Mouse (Mus musculus): ENCODE measurements around the gene 1110002E22Rik. TPM values are rescaled to one million over a fixed set of nuclear protein-coding genes. Genes with fewer than 3 reads are reported as not detected.

1110002E22Rik gene
- polyA plus RNA-seq, 1 experiment from 2014 or later, result 0.23 TPM

GRCm38 (mm10) chr3:138118392-138118791 lies 53.5 kb downstream of the 1110002E22Rik start:
- no peak overlapping the region for H3K4me3 ChIP-seq (replicated peaks)
- H3K36me3 ChIP-seq, result no peaks in the 10 kb centered on the region
- no peak for ATAC-seq (ENCODE audit: low FRiP score)
- no peaks in the 10 kb centered on the region for H3K27me3 ChIP-seq (replicated peaks)
- no peak overlapping the region for H3K4me2 ChIP-seq
- H3K27ac ChIP-seq (replicated peaks), result no peak overlapping the region
- no peaks in the 10 kb centered on the region for H3K9me3 ChIP-seq (replicated peaks)
- no peaks in the 10 kb centered on the region for H3K4me1 ChIP-seq
- 79% methylated on average over 6 of the region's 6 CpGs for WGBS
- H3K9ac ChIP-seq (replicated peaks), result no peak overlapping the region

DNA sequence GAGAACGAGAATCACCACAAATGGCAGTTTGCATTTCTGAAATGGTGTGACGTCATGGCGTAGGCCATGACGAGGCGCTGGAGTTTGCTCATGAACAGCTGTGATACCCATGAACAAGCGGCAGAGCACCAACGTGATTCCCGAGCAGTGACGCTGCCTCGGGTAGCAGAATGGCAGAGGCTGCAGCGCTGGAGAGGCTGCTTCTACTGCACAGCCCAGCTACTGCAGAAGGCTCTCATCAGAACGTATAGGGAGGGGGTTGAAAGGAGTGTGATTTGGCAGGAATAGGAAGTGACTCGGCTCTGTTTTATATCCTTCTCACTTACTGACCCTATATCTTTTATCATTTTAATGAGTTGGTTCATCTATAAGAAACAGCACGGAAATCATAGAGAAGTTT lies 54.0 kb downstream of the 1110002E22Rik start:
- Histone ChIP-seq H3K9me3 (replicated peaks) (no peaks in the 10 kb centered on the region), H3K27ac (replicated peaks) (no peak overlapping the region), H3K4me2 (no peak overlapping the region), H3K9ac (replicated peaks) (no peak overlapping the region), H3K4me3 (replicated peaks) (no peak overlapping the region), H3K27me3 (replicated peaks) (no peaks in the 10 kb centered on the region), H3K4me1 (no peaks in the 10 kb centered on the region), H3K36me3 (no peaks in the 10 kb centered on the region)
- ATAC-seq (ENCODE audit: low FRiP score), result no peak
- 76% methylated on average over 14 of the region's 14 CpGs for WGBS

GRCm38 (mm10) chr3:138119444-138120105 lies 54.7 kb downstream of the 1110002E22Rik start:
- Histone ChIP-seq H3K36me3 (no peaks in the 10 kb centered on the region), H3K27me3 (replicated peaks) (no peaks in the 10 kb centered on the region), H3K4me2 (no peak overlapping the region), H3K9me3 (replicated peaks) (no peaks in the 10 kb centered on the region), H3K27ac (replicated peaks) (no peak overlapping the region), H3K9ac (replicated peaks) (no peak overlapping the region), H3K4me3 (replicated peaks) (no peak overlapping the region), H3K4me1 (no peaks in the 10 kb centered on the region)
- 91% methylated on average over 16 of the region's 16 CpGs for WGBS
- no peak for ATAC-seq (ENCODE audit: low FRiP score)

DNA sequence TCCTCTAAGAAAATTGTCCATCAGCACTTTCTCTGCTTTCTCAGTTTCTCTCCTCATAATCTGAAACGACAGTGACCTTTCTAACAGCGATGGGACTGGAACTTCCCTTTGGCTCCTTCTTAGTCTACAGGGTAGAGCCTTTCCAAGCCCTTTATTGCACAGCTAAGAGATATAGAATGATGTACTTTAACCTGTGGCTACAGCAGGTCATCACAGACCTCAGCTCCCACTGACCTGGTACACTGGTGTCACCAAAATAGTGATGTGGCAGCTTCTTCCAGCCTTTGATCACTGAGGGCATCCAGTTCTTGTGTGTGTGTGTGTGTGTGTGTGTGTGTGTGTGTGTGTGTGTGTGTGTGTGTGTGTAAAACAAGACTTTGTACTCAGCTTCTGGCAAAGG lies 56.6 kb downstream of the 1110002E22Rik start:
- WGBS, result 90% methylated on average over 2 of the region's 2 CpGs
- Histone ChIP-seq H3K9me3 (replicated peaks) (no peaks in the 10 kb centered on the region), H3K9ac (replicated peaks) (no peak overlapping the region), H3K27me3 (replicated peaks) (no peaks in the 10 kb centered on the region), H3K4me3 (replicated peaks) (no peak overlapping the region), H3K4me2 (no peak overlapping the region), H3K27ac (replicated peaks) (no peak overlapping the region), H3K4me1 (no peaks in the 10 kb centered on the region), H3K36me3 (no peaks in the 10 kb centered on the region)
- ATAC-seq (ENCODE audit: low FRiP score), result no peak

DNA sequence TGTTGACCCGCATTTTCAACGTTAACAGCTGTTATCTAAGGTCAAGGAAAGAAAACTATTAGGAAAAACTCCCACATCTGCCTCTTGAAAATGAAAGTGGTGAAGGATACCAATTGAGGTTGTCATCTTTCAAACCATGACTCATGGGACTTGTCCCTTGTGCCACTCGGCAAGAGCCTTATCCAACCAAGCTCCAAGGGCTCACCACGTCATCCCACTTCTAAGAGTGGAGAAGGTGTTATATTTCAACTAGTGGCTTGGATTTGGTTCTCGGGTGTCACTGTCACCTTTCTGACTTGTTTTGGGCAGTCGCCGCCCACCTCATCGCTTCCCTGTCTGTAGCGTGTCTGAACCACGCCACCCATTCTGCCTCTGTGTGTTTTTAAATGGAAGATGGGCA lies 59.0 kb downstream of the 1110002E22Rik start:
- Histone ChIP-seq H3K4me1 (no peaks in the 10 kb centered on the region), H3K36me3 (no peaks in the 10 kb centered on the region), H3K4me3 (replicated peaks) (no peak overlapping the region), H3K27me3 (replicated peaks) (no peaks in the 10 kb centered on the region), H3K9ac (replicated peaks) (no peak overlapping the region), H3K4me2 (no peak overlapping the region), H3K27ac (replicated peaks) (no peak overlapping the region), H3K9me3 (replicated peaks) (no peaks in the 10 kb centered on the region)
- WGBS, result 92% methylated on average over 10 of the region's 10 CpGs
- no peak for ATAC-seq (ENCODE audit: low FRiP score)

DNA sequence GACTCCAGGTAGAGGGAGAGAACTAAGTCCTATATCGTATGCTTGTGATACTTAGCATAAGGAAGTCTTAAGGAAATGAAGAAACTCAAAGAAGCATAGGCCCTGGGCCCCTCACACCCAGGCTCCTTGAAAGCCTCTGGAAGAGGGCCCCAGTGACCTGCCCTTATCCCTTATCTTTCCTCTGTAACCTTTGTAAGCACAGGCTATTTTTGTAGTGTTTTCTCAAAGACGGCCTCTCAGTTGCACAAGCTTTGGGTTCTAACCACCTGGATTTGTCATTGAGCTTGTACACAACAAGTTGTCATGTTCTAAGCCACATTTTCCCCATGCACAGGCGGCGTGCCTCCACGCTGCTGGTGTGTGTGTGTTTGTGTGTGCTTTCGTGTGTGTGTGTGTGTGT lies 64.3 kb downstream of the 1110002E22Rik start:
- Histone ChIP-seq H3K4me2 (no peak overlapping the region), H3K9me3 (replicated peaks) (no peaks in the 10 kb centered on the region), H3K4me3 (replicated peaks) (no peak overlapping the region), H3K27ac (replicated peaks) (no peak overlapping the region), H3K9ac (replicated peaks) (no peak overlapping the region), H3K4me1 (no peaks in the 10 kb centered on the region), H3K27me3 (replicated peaks) (no peaks in the 10 kb centered on the region), H3K36me3 (no peaks in the 10 kb centered on the region)
- ATAC-seq (ENCODE audit: low FRiP score), result no peak
- WGBS, result 97% methylated on average over 6 of the region's 6 CpGs

GRCm38 (mm10) chr3:138130692-138131091 lies 65.8 kb downstream of the 1110002E22Rik start:
- Histone ChIP-seq H3K4me3 (replicated peaks) (no peak overlapping the region), H3K36me3 (no peaks in the 10 kb centered on the region), H3K9me3 (replicated peaks) (no peaks in the 10 kb centered on the region), H3K4me1 (no peaks in the 10 kb centered on the region), H3K4me2 (no peak overlapping the region), H3K27me3 (replicated peaks) (no peaks in the 10 kb centered on the region), H3K9ac (replicated peaks) (no peak overlapping the region), H3K27ac (replicated peaks) (no peak overlapping the region)
- 31% methylated on average over 1 of the region's 1 CpGs for WGBS
- no peak for ATAC-seq (ENCODE audit: low FRiP score)

Other genes starting within 250 kb of the 1110002E22Rik start
- gene H2afz, start 200.6 kb upstream of the 1110002E22Rik start, polyA plus RNA-seq (2015; fragmentation: Nextera tagmentation; extraction: Ambion mirVana), result 714 and 880 TPM in 2 replicates
- gene Dnajb14, start 197.4 kb upstream of the 1110002E22Rik start, polyA plus RNA-seq (2015; fragmentation: Nextera tagmentation; extraction: Ambion mirVana), result 15.1 and 17.8 TPM in 2 replicates
- 128 and 132 TPM in 2 replicates for gene Lamtor3, start 146.5 kb upstream of the 1110002E22Rik start, polyA plus RNA-seq (2015; fragmentation: Nextera tagmentation; extraction: Ambion mirVana)
- 1.5 and 7.7 TPM in 2 replicates for gene Dapp1, start 83.5 kb upstream of the 1110002E22Rik start, polyA plus RNA-seq (2015; fragmentation: Nextera tagmentation; extraction: Ambion mirVana)
- gene Gm5105, start 2.3 kb downstream of the 1110002E22Rik start, polyA plus RNA-seq (2015; fragmentation: Nextera tagmentation; extraction: Ambion mirVana), result 0.10 and 0.23 TPM in 2 replicates
- 8.4 and 9.4 TPM in 2 replicates for gene Trmt10a, start 78.4 kb downstream of the 1110002E22Rik start, polyA plus RNA-seq (2015; fragmentation: Nextera tagmentation; extraction: Ambion mirVana)
- 8.5 and 9.4 TPM in 2 replicates for gene Mttp, start 79.9 kb downstream of the 1110002E22Rik start, polyA plus RNA-seq (2015; fragmentation: Nextera tagmentation; extraction: Ambion mirVana)
- not detected in 2 replicates for gene 4930579F01Rik, start 128.8 kb downstream of the 1110002E22Rik start, polyA plus RNA-seq (2015; fragmentation: Nextera tagmentation; extraction: Ambion mirVana)
- 0.44 and 0.66 TPM in 2 replicates for gene Adh7, start 152.7 kb downstream of the 1110002E22Rik start, polyA plus RNA-seq (2015; fragmentation: Nextera tagmentation; extraction: Ambion mirVana)
- 3.2 and 6.4 TPM in 2 replicates for gene Adh1, start 195.9 kb downstream of the 1110002E22Rik start, polyA plus RNA-seq (2015; fragmentation: Nextera tagmentation; extraction: Ambion mirVana)
- 0.12 TPM in 1 of 2 replicates, not detected in the other for gene Adh6a, start 248.2 kb downstream of the 1110002E22Rik start, polyA plus RNA-seq (2015; fragmentation: Nextera tagmentation; extraction: Ambion mirVana)